Mouse (Mus musculus): ENCODE results near the gene Ccl25. TPM values are rescaled to one million over a fixed set of nuclear protein-coding genes. Genes with fewer than 3 reads are reported as not detected.
A peak's percentile ranks its signal among the peaks of the same experiment; 100 is the strongest.

Gene Ccl25
- 12.2 and 16.3 TPM in 2 replicates for polyA plus RNA-seq (2014; fragmentation: Nextera tagmentation; extraction: Ambion mirVana)

- Histone ChIP-seq H3K4me2 (ENCODE audit: low read length) (peak within 1 kb of the TSS; percentile 73), H3K4me1 (ENCODE audit: control insufficient read depth, insufficient read depth, low read length) (peaks cover 15% of the 10 kb centered on the region), H3K9ac (ENCODE audit: low read length) (peak within 1 kb of the TSS; percentile 96), H3K27ac (ENCODE audit: low read depth, low read length) (peak within 1 kb of the TSS; percentile 78), H3K4me3 (ENCODE audit: low read depth, low read length) (peak within 1 kb of the TSS; percentile 81), H3K9me3 (replicated peaks; ENCODE audit: control insufficient read depth, low read length) (no peaks in the 10 kb centered on the region), H3K27me3 (replicated peaks; ENCODE audit: control insufficient read depth, insufficient read depth, low read length) (no peaks in the 10 kb centered on the region), H3K36me3 (ENCODE audit: control insufficient read depth, insufficient read depth, low read length) (peaks cover 46% of the 10 kb centered on the region)
- DNase-seq (ENCODE audit: low spot score): peak; percentile 97
- peak; percentile 99 for ATAC-seq
- WGBS: under 1% methylated on average over 75 of the region's 78 CpGs
These were observed at the start of gene Ccl25, which contains the start of gene Elavl1 for GRCm38 (mm10) chr8:4324983-4325750. Gene Ccl25 (plus strand): TSS chr8:4325210. Gene Elavl1 (minus strand): TSS chr8:4325413.

GRCm38 (mm10) chr8:4275275-4276110 is 49.5 kb upstream of the Ccl25 start, which contains the start of gene Timm44:
Gene Timm44 (minus strand): TSS chr8:4275913.
- Histone ChIP-seq H3K9me3 (replicated peaks; ENCODE audit: control insufficient read depth, low read length) (no peaks in the 10 kb centered on the region), H3K4me1 (ENCODE audit: control insufficient read depth, insufficient read depth, low read length) (peaks cover 6% of the 10 kb centered on the region), H3K27ac (ENCODE audit: low read depth, low read length) (peak within 1 kb of the TSS; percentile 56; the same call in 1 of the 2 replicates), H3K36me3 (ENCODE audit: control insufficient read depth, insufficient read depth, low read length) (peaks cover 24% of the 10 kb centered on the region; the same call in 1 of the 2 replicates), H3K27me3 (replicated peaks; ENCODE audit: control insufficient read depth, insufficient read depth, low read length) (no peaks in the 10 kb centered on the region), H3K9ac (ENCODE audit: low read length) (peak within 1 kb of the TSS; percentile 79), H3K4me3 (ENCODE audit: low read depth, low read length) (peak within 1 kb of the TSS; percentile 73), H3K4me2 (ENCODE audit: low read length) (peak within 1 kb of the TSS; percentile 80)
- ATAC-seq (peak; percentile 99), DNase-seq (ENCODE audit: low spot score) (peak; percentile 99)
- under 1% methylated on average over 39 of the region's 39 CpGs for WGBS

- DNase-seq (ENCODE audit: low spot score): no peak
- no peak for ATAC-seq
- Histone ChIP-seq H3K9ac (ENCODE audit: low read length) (peak overlapping the region; percentile 79), H3K4me1 (ENCODE audit: control insufficient read depth, insufficient read depth, low read length) (peaks cover 6% of the 10 kb centered on the region), H3K27ac (ENCODE audit: low read depth, low read length) (peak overlapping the region; percentile 56; the same call in 1 of the 2 replicates), H3K4me3 (ENCODE audit: low read depth, low read length) (peak overlapping the region; percentile 73), H3K4me2 (ENCODE audit: low read length) (peak overlapping the region; percentile 80), H3K9me3 (replicated peaks; ENCODE audit: control insufficient read depth, low read length) (no peaks in the 10 kb centered on the region), H3K36me3 (ENCODE audit: control insufficient read depth, insufficient read depth, low read length) (peaks cover 18% of the 10 kb centered on the region; the same call in 1 of the 2 replicates), H3K27me3 (replicated peaks; ENCODE audit: control insufficient read depth, insufficient read depth, low read length) (no peaks in the 10 kb centered on the region)
- 26% methylated on average over 9 of the region's 9 CpGs for WGBS
These were observed 48.9 kb upstream of the Ccl25 start for GRCm38 (mm10) chr8:4276111-4276465.

- Histone ChIP-seq H3K4me1 (ENCODE audit: control insufficient read depth, insufficient read depth, low read length) (no peaks in the 10 kb centered on the region), H3K36me3 (ENCODE audit: control insufficient read depth, insufficient read depth, low read length) (peaks cover 96% of the 10 kb centered on the region)
- 86% methylated on average over 5 of the region's 5 CpGs for WGBS
These were observed 32.3 kb upstream of the Ccl25 start for GRCm38 (mm10) chr8:4292738-4293137.

GRCm38 (mm10) chr8:4297822-4298221 is 27.2 kb upstream of the Ccl25 start:
- no peaks in the 10 kb centered on the region for H3K4me1 ChIP-seq (ENCODE audit: control insufficient read depth, insufficient read depth, low read length)
- no peak for DNase-seq (ENCODE audit: low spot score)
- H3K36me3 ChIP-seq (ENCODE audit: control insufficient read depth, insufficient read depth, low read length): peaks cover 95% of the 10 kb centered on the region
- no peak overlapping the region for H3K9ac ChIP-seq (ENCODE audit: low read length)
- ATAC-seq: no peak
- H3K27me3 ChIP-seq (replicated peaks; ENCODE audit: control insufficient read depth, insufficient read depth, low read length): no peaks in the 10 kb centered on the region
- 92% methylated on average over 4 of the region's 4 CpGs for WGBS
- no peak overlapping the region for H3K4me3 ChIP-seq (ENCODE audit: low read depth, low read length)
- H3K27ac ChIP-seq (ENCODE audit: low read depth, low read length): no peak overlapping the region
- H3K9me3 ChIP-seq (replicated peaks; ENCODE audit: control insufficient read depth, low read length): no peaks in the 10 kb centered on the region
- H3K4me2 ChIP-seq (ENCODE audit: low read length): no peak overlapping the region

More at GRCm38 (mm10) chr8:4292738-4293137, 32.3 kb upstream of the Ccl25 start:
- no peaks in the 10 kb centered on the region for H3K9me3 ChIP-seq (replicated peaks; ENCODE audit: control insufficient read depth, low read length)
- DNase-seq (ENCODE audit: low spot score) (no peak), ATAC-seq (no peak)
- H3K27me3 ChIP-seq (replicated peaks; ENCODE audit: control insufficient read depth, insufficient read depth, low read length): no peaks in the 10 kb centered on the region
- no peak overlapping the region for H3K9ac ChIP-seq (ENCODE audit: low read length)
- no peak overlapping the region for H3K27ac ChIP-seq (ENCODE audit: low read depth, low read length)
- H3K4me2 ChIP-seq (ENCODE audit: low read length): no peak overlapping the region
- H3K4me3 ChIP-seq (ENCODE audit: low read depth, low read length): no peak overlapping the region

GRCm38 (mm10) chr8:4304124-4304547 is 20.9 kb upstream of the Ccl25 start:
- WGBS: 87% methylated on average over 3 of the region's 3 CpGs
- Histone ChIP-seq H3K4me1 (ENCODE audit: control insufficient read depth, insufficient read depth, low read length) (no peaks in the 10 kb centered on the region), H3K9me3 (replicated peaks; ENCODE audit: control insufficient read depth, low read length) (no peaks in the 10 kb centered on the region), H3K27ac (ENCODE audit: low read depth, low read length) (no peak overlapping the region), H3K27me3 (replicated peaks; ENCODE audit: control insufficient read depth, insufficient read depth, low read length) (no peaks in the 10 kb centered on the region), H3K9ac (ENCODE audit: low read length) (no peak overlapping the region), H3K36me3 (ENCODE audit: control insufficient read depth, insufficient read depth, low read length) (peaks cover 99% of the 10 kb centered on the region), H3K4me2 (ENCODE audit: low read length) (no peak overlapping the region), H3K4me3 (ENCODE audit: low read depth, low read length) (no peak overlapping the region)
- DNase-seq (ENCODE audit: low spot score): no peak
- no peak for ATAC-seq

DNA sequence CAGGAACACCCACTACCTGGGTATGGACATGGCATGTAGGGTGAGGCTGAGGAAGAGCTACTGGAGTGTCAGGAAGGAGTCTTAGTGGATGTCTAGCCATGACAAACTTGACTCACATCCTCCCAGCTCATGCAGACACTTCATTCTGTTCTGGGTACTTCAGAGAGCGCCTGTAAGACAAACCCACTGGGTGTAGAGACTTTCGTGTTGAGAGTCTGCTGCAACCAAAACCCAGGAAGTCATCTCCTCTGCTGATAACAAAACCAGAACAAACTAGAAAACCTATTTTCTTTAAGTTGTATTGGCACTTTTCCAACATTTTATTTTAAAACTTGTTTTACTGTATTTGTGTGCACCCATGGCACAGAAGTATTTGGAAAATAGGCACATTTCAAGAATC is 19.2 kb upstream of the Ccl25 start:
- Histone ChIP-seq H3K9me3 (replicated peaks; ENCODE audit: control insufficient read depth, low read length) (no peaks in the 10 kb centered on the region), H3K4me1 (ENCODE audit: control insufficient read depth, insufficient read depth, low read length) (no peaks in the 10 kb centered on the region), H3K27me3 (replicated peaks; ENCODE audit: control insufficient read depth, insufficient read depth, low read length) (no peaks in the 10 kb centered on the region), H3K4me2 (ENCODE audit: low read length) (no peak overlapping the region), H3K27ac (ENCODE audit: low read depth, low read length) (no peak overlapping the region), H3K9ac (ENCODE audit: low read length) (no peak overlapping the region), H3K4me3 (ENCODE audit: low read depth, low read length) (no peak overlapping the region), H3K36me3 (ENCODE audit: control insufficient read depth, insufficient read depth, low read length) (peaks cover 98% of the 10 kb centered on the region)
- WGBS: 91% methylated on average over 2 of the region's 2 CpGs
- no peak for ATAC-seq
- no peak for DNase-seq (ENCODE audit: low spot score)

DNA sequence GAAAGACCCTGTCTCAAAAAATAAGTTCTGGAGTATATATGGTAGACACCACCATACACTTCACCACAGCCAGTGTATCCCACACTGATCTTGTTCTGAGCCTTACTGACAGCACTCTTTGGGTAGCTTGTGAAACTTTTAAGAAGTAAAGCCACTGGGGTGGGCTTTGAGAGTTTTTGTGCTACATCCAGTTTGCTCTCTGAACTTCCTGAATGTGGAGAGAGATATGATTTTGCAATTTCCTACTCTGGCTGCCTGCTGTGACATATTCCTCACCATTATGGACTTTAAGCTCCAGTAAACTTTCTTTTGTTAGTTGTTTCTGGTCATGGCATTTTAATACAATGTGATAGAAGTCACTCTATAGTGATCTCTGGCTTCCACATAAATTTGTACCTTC is 12.9 kb upstream of the Ccl25 start:
- Histone ChIP-seq H3K4me1 (ENCODE audit: control insufficient read depth, insufficient read depth, low read length) (no peaks in the 10 kb centered on the region), H3K36me3 (ENCODE audit: control insufficient read depth, insufficient read depth, low read length) (peaks cover 44% of the 10 kb centered on the region), H3K4me2 (ENCODE audit: low read length) (no peak overlapping the region), H3K27ac (ENCODE audit: low read depth, low read length) (no peak overlapping the region), H3K9me3 (replicated peaks; ENCODE audit: control insufficient read depth, low read length) (no peaks in the 10 kb centered on the region), H3K27me3 (replicated peaks; ENCODE audit: control insufficient read depth, insufficient read depth, low read length) (no peaks in the 10 kb centered on the region), H3K9ac (ENCODE audit: low read length) (no peak overlapping the region), H3K4me3 (ENCODE audit: low read depth, low read length) (no peak overlapping the region)
- ATAC-seq: no peak
- no peak for DNase-seq (ENCODE audit: low spot score)

Measured in forebrain, embryonic 14.5 days (tissue).